Mouse (Mus musculus) lung, adult 2 months (tissue): Measurements from ENCODE around the gene Ipo9.

Experiments
- CTCF ChIP-seq: fragments of 200-500 bp; IDR thresholded peaks from 2 replicates; pipeline ENCODE4 v1.5.1; 2011; ENCODE audit warnings: mild to moderate bottlenecking, low read length, control low read depth; ENCODE audit not compliant: insufficient read depth
- POLR2A ChIP-seq: fragments of 200-500 bp; IDR thresholded peaks from 2 replicates; pipeline ENCODE4 v1.6.1; 2011; ENCODE audit warnings: low read depth, mild to moderate bottlenecking, control low read depth, low read length, borderline replicate concordance; ENCODE audit errors: extremely low read depth

- no peak for TF ChIP-seq CTCF
- TF ChIP-seq POLR2A, result no peak
These were observed 30.2 kb upstream of the Ipo9 start for GRCm38 (mm10) chr1:135460521-135460920.
